Mouse (Mus musculus) embryonic fibroblast, embryonic 13.5 days (primary cell): ENCODE measurements at regions not wholly inside any gene's neighbourhood (a gene's known extent, or its start where the extent isn't known, plus 50 kb on each side); places are given as distances from the start of the nearest gene placed in this dataset.

ENCODE experiments used
- H3K27ac ChIP-seq: 2 replicates; pipeline ENCODE4 v1.5.1; 2012; ENCODE audit warnings: low read length, control low read depth, inconsistent platforms; ENCODE audit not compliant: insufficient read depth
- H3K4me1 ChIP-seq: 2 replicates; pipeline ENCODE4 v1.6.1; 2011; ENCODE audit warnings: low read length; ENCODE audit not compliant: control insufficient read depth, insufficient read depth
- H3K4me3 ChIP-seq: 2 replicates; pipeline ENCODE4 v1.5.1; 2011; ENCODE audit warnings: mild to moderate bottlenecking, control low read depth, low read length; ENCODE audit not compliant: insufficient read depth
- CTCF ChIP-seq: IDR thresholded peaks from 2 replicates; pipeline ENCODE4 v1.5.1; 2011; ENCODE audit warnings: mild to moderate bottlenecking, control low read depth, low read length, moderate library complexity, borderline replicate concordance; ENCODE audit not compliant: insufficient read depth
- POLR2A ChIP-seq: IDR thresholded peaks from 2 replicates; pipeline ENCODE4 v1.6.1; 2011; ENCODE audit warnings: low read depth, mild to moderate bottlenecking, control low read depth, low read length, moderate library complexity

DNA sequence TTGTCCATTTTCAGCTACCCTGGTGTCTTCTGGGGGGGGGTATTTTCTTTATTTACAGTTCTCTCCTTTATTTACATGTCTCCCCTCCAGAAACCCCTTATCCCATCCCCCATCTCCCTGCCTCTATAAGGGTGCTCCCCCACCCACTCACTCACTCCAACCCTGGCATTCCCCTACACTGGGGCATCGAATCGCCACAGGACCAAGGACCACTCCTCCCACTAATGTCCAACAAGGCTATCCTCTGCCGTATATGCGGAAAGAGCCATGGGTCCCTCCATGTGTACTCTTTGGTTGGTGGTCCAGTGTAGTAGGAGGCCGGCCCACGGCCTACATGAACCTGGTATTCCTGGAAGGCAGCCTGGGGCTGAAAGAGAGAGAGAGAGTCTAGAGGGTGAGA, 82.9 kb upstream of the Cop1 start:
- Histone ChIP-seq H3K4me1 (no peaks in the 10 kb centered on the region), H3K27ac (no peak overlapping the region), H3K4me3 (no peak overlapping the region)
- TF ChIP-seq POLR2A, result no peak
- TF ChIP-seq CTCF, result no peak

DNA sequence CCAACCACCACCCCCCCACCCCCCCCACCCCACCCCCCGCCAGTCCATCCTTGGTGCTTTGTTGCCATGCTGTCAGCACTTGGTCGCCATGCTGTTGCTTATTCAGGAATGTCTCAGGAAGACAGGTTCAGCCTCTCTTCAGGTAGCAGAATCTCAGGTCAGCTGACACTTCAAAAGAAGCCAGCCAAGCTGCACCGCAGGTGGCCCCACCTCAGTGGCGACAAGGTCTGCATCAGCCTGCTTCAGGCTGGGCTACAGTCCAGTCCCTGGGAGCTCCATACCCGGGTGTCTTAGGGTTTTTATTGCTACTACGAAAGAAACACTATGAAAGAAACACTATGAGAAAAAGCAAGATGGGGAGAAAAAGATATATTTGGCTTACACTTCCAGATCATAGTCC, 82.4 kb upstream of the Cop1 start:
- Histone ChIP-seq H3K4me1 (no peaks in the 10 kb centered on the region), H3K4me3 (no peak overlapping the region), H3K27ac (no peak overlapping the region)
- TF ChIP-seq POLR2A, result no peak
- TF ChIP-seq CTCF, result no peak

DNA sequence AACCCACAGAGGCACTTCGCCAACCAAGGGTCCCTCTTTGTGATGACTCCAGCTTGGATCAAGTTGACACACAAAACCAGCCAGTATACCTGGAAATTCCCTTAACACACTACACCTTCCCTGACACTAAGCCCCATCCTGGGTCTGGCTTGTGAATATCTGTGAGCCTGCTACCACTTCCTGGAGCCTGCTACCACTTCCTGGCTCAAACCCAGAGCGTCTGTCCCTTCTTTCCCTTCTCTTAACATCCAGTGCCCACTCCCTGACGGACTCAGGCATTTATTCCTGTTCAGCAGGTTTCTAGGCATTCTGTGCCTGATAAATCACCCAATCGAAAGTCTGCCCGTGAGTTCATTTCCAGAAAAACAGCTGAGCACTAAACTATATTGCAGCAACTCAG, 81.8 kb upstream of the Cop1 start:
- H3K4me3 ChIP-seq, result no peak overlapping the region
- H3K27ac ChIP-seq, result no peak overlapping the region
- TF ChIP-seq CTCF (no peak), POLR2A (no peak)
- no peaks in the 10 kb centered on the region for H3K4me1 ChIP-seq

DNA sequence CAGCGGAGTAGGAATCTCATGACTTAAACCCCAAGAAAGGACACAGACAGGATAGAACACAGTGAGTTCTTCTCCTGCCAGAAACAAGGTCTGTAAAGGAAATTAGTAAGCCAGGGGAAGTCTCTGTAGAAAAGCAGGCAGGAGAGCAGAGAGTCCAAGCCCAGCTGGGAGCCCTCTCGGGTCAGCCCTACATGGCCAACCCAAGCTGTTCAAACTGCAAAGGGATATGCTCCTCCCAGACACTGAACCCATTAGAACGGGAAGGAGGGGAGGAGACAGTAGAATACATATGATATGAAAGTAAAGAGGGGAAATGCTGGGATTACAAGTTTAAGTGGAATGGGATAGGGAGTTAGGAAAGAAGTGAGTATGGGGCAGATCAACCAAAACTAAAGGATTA, 75.7 kb upstream of the Cop1 start:
- Histone ChIP-seq H3K27ac (no peak overlapping the region), H3K4me3 (no peak overlapping the region), H3K4me1 (no peaks in the 10 kb centered on the region)
- TF ChIP-seq POLR2A (no peak), CTCF (no peak)

DNA sequence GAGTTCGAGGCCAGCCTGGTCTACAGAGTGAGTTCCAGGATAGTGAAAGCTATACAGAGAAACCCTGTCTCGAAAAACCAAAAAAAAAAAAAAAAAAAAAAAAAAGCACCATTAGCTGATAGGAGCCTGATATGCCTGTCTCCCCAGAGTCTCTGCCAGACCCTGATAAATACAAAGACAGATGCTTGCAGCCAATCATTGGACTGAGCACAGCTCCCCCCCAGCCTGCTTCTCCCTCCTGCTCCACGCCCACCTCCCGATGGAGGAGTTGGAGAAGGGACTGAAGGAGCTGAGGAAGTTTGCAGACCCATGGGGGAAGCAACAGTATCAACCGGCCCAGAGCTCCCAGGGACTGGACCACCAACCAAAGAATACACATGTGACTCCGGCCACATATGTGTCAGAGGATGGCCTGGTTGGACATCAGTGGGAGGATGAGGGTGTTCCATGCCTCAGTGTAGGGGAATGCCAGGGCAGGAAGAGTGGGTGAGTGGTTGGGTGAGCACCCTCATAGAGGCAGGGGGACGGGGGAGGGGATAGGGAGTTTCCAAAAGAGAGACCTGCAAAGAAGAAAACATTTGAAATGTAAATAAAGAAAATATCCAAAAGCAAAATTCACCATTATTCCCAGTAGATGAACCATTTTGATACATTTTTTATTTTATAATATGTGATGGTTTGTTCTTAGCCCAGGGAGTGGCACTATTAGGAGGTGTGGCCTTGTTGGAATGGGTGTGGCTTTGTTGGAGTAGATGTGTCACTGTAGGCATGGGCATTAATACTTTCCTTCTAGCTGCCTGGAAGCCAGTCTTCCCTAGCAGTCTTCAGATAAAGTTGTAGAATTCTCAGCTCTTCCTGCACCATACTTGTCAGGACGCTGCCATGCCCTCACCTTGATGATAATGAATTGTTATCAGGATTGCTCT, 71.8 kb upstream of the Cop1 start:
- TF ChIP-seq POLR2A (no peak), CTCF (no peak)
- Histone ChIP-seq H3K4me3 (no peak overlapping the region), H3K4me1 (no peaks in the 10 kb centered on the region), H3K27ac (no peak overlapping the region)

DNA sequence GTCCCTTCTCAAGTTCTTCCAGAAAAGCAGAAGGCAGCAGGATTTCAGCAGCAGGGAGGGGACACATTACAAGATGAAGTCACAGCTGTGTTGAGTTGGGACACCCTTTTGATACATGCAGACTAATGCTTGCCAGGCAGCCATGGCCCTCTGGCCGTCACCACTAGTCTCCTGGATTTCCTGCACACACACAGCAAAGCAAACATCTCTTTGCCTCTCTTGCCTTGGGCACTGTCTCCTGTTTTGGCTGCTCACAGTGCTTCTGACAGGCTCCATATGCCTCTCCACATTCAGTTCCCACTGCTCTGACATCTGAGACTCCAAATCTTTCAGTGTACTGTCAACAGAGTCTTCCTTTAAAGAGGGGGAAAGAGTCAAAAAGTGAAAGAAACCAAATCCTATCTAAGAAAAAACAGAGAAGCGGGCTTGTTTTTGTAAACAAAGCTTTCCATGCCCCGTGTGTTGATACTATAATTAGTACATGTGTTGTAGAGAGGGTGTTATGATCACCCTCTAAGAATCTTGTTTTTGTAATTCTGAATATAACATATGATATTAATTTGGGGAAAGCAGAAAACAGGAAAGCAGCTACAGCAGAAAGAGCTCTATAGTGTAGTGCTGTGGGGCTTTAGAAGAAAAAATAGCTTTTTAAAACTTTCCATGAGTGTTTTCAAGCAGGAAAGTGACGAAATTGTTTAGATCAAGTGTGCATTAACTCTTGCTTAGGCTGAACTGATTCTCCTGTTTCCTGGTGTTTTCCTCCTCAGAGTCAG, 68.8 kb upstream of the Cop1 start:
- no peak for TF ChIP-seq POLR2A
- TF ChIP-seq CTCF, result no peak
- no peak overlapping the region for H3K27ac ChIP-seq
- H3K4me1 ChIP-seq, result no peaks in the 10 kb centered on the region
- no peak overlapping the region for H3K4me3 ChIP-seq

DNA sequence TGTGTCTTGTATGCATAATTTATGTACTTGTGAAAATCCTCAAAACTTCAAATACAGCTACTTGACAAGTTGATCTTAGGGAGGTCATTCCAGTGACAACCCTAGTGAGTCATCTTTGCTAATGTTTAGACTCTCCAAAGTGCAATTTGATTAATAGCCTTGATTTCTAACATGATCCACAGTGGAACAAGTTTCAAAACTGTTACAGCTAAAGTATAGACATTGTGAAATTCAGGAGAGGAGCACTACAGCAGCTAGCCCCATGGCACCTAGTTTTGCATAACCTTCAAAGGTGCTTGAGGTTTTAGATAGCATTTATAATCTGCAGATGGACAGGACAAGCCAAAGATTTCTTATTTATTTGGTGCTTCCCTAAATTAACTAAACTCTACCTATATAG, 50.1 kb upstream of the Cop1 start:
- no peak for TF ChIP-seq CTCF
- no peak for TF ChIP-seq POLR2A
- no peaks in the 10 kb centered on the region for H3K4me1 ChIP-seq
- H3K4me3 ChIP-seq, result no peak overlapping the region
- H3K27ac ChIP-seq, result no peak overlapping the region
